Mouse (Mus musculus) G1E-ER4 (cell line): ENCODE measurements around the gene Map6. TPM values are rescaled to one million over a fixed set of nuclear protein-coding genes. Genes with fewer than 3 reads are reported as not detected.

Experiments
- GATA1 ChIP-seq: IDR thresholded peaks from one replicate; pipeline ENCODE4 v1.8.0; 2012; ENCODE audit warnings: low read length, inconsistent platforms
- polyA plus RNA-seq: library from polyadenylated mRNA; stranded (reverse); fragments of >175 nt; gene quantifications from 2 replicates; pipeline ENCODE4 v1.2.3, GENCODE M21; 2012

Gene Map6
- polyA plus RNA-seq, 1 experiment: not detected

GRCm38 (mm10) chr7:99384101-99384611, 116.9 kb downstream of the Map6 start:
- no peak for TF ChIP-seq GATA1

- TF ChIP-seq GATA1: no peak
Measured at GRCm38 (mm10) chr7:99386030-99386429, 118.8 kb downstream of the Map6 start.

Other genes with a start within 250 kb of the Map6 start
- gene Uvrag, start 126.3 kb upstream of the Map6 start, polyA plus RNA-seq: 15.3 TPM in 2 replicates
- gene Dgat2, start 84.7 kb upstream of the Map6 start, polyA plus RNA-seq: 0.03 and 0.04 TPM in 2 replicates
- gene Mogat2, start 28.8 kb upstream of the Map6 start, polyA plus RNA-seq: not detected in 2 replicates
- gene Serpinh1, start 85.8 kb downstream of the Map6 start, polyA plus RNA-seq: not detected in 2 replicates
- 0.11 TPM in 1 of 2 replicates, not detected in the other for gene Gdpd5, start 114.0 kb downstream of the Map6 start, polyA plus RNA-seq
- not detected in 2 replicates for gene Klhl35, start 198.6 kb downstream of the Map6 start, polyA plus RNA-seq
- 160 and 472 TPM in 2 replicates for gene Rps3, start 216.3 kb downstream of the Map6 start, polyA plus RNA-seq